Mouse (Mus musculus): Measurements from ENCODE around the gene Sdad1.

Sdad1 gene

DNA sequence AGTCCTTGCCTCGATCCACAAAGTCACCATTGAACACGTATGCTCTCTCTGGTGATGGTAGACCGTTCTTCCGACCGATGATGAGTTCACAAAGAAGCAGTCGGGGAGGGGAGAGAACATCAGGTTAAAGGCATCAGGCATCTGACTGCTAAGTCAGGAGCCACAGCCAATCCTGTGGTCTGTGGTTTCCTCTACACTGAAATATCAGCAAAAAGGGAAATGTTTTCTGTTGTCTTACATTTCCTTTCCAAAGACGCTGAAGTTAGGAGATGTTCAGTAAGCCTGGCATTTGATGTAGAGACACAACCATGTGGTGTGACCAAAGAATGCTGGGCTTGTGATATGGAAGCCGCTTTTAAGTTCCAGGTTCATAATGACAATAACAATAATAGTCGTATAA is 64.8 kb downstream of the Sdad1 start:
- DNase-seq (ENCODE audit: extremely low read depth, insufficient read length, low spot score) = no peak

DNA sequence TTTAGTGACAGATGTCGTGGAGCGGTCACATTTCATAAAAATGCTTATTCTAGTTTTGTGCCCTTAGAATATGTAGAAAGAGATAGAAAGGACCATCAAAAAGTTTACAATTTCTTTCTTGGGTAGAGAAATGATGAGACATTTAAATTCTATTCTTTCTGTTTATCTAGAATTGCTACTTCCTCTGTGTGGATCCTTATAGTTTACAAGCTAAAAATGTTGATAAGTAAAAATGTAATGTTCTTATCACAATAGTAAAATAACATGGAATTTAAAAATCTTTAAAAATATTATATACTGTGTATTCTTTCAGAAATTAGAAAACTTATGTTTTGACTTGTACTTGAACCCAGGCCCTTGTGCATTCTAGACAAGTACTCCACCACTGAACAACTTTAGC is 65.4 kb downstream of the Sdad1 start:
- DNase-seq (ENCODE audit: extremely low read depth, insufficient read length, low spot score) = no peak

DNA sequence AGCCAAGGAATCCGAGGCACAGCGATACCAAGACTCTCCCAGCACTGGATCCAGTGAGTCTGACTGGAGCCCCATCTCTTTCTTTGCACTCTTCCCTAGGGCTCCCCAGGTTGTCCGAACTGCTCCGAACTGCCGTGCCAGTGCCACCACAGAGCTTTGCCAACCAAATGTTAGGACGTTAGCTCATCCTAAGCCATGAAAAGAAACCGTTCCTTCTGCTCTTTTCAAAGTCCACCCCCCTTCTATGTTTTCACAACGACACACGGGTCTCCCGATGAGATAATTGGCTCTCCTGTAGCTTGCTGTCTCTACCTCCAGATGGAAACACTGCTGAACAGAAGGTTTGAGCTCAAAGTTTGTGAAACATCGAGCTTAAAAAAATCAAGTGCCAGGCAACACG is 69.5 kb downstream of the Sdad1 start:
- no peak for DNase-seq (ENCODE audit: extremely low read depth, insufficient read length, low spot score)

DNA sequence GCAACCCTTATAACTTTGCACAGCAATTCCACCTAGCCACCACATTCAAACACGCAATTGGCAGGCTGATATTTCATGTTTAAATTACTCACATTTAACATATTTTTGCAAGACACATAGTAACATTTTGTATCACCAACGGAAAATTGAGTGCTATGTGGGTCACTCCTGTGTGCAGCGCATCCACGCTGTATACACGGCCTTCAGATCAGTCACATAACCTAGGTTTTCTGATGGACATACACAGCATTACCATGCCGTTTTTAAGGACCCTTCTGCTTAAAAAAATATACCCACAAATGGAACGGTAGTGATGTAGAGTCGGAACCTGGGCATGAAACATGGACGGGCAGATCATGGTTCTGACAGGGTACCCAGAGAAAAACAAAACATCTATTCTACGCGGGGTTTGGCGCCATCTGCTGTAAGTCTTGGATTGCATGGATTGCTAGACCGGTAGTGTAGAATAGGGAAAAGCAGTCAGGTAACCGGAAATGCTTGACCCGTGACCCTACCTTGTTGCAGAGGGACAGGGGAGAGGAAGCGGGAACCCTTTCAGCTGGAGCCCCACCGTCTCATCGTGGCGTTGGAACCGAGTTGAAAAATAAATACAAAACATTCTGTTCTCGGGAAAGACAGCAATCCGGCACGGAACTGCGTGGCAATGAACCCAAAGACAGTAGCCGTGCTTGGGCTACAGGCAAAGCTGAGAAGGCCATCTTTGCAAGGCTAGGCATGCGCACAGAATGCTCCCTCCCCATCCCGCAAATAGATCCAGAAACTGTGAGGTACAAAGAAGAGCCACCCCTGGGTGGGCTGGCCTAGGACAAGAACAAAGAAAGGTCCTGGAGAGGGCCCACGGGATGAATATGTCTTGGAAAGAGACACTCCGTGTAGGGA is 70.7 kb downstream of the Sdad1 start:
- peak; percentile 26 for DNase-seq (ENCODE audit: extremely low read depth, insufficient read length, low spot score)

DNA sequence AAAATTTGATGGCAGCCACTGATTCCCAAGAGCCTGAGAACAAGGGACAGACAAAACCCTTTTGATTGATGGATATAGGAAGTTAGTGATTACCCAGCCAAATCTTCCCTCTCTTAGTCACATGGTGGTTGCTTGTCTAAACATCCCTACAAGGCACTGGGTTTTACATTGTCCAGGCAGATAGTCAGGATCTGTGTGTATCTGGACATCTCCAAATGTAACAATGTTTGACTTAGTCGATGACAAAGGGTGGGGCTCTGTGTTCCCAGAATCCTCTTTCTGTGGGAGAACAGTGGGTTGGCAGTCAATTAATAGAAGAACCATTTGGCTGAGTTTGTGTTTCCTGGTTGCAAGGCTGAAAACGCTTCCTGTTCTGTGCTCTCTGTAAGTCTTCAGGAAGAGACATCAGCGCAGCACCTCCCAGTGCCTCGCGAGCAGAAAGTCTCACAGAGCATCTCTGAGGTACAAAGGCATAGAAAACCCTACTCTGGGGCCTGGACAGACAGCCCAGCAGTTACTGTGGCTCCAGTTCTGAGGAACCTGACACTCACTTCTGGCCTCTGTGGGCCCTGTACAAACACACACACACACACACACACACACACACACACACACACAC is 75.2 kb downstream of the Sdad1 start:
- DNase-seq (ENCODE audit: extremely low read depth, insufficient read length, low spot score) = no peak
